Mouse (Mus musculus) hindbrain, embryonic 14.5 days (tissue): Measurements from ENCODE around the gene Surf2. TPM values are rescaled to one million over a fixed set of nuclear protein-coding genes. Genes with fewer than 3 reads are reported as not detected.

Experiments
- polyA plus RNA-seq: library from polyadenylated mRNA; unstranded; fragments of >200 nt; fragmentation: Nextera tagmentation; extraction: Ambion mirVana; gene quantifications from 2 replicates; pipeline ENCODE4 v1.2.1, GENCODE M21; 2014

Gene Surf2
- polyA plus RNA-seq, 1 experiment from 2014 or later = 44.1 TPM

Other genes starting within 250 kb of the Surf2 start
- gene Lcn4, start 245.1 kb upstream of the Surf2 start, polyA plus RNA-seq = not detected in 2 replicates
- not detected in 2 replicates for gene Abo, start 51.4 kb upstream of the Surf2 start, polyA plus RNA-seq
- 15.1 and 15.9 TPM in 2 replicates for gene Surf6, start 13.5 kb upstream of the Surf2 start, polyA plus RNA-seq
- gene Med22, start 5.7 kb upstream of the Surf2 start, polyA plus RNA-seq = 113 TPM in 2 replicates
- 439 and 494 TPM in 2 replicates for gene Rpl7a, start 5.6 kb upstream of the Surf2 start, polyA plus RNA-seq
- gene Surf1, start 163 bp downstream of the Surf2 start, polyA plus RNA-seq = 80.3 and 86.9 TPM in 2 replicates
- gene Surf4, start 17.6 kb downstream of the Surf2 start, polyA plus RNA-seq = 109 and 117 TPM in 2 replicates
- gene Stkld1, start 17.7 kb downstream of the Surf2 start, polyA plus RNA-seq = 0.16 TPM in 1 of 2 replicates, not detected in the other
- 32.6 and 35.8 TPM in 2 replicates for gene Rexo4, start 48.0 kb downstream of the Surf2 start, polyA plus RNA-seq
- 0.11 TPM in 1 of 2 replicates, not detected in the other for gene Adamts13, start 57.0 kb downstream of the Surf2 start, polyA plus RNA-seq
- 72.7 and 83.7 TPM in 2 replicates for gene Cacfd1, start 93.6 kb downstream of the Surf2 start, polyA plus RNA-seq
- gene Slc2a6, start 111.6 kb downstream of the Surf2 start, polyA plus RNA-seq = 10.1 and 10.8 TPM in 2 replicates
- 0.32 TPM in 1 of 2 replicates, not detected in the other for gene Mymk, start 155.8 kb downstream of the Surf2 start, polyA plus RNA-seq
- gene Adamtsl2, start 163.0 kb downstream of the Surf2 start, polyA plus RNA-seq = 9.1 and 10.0 TPM in 2 replicates
- 7.9 and 9.4 TPM in 2 replicates for gene Fam163b, start 226.1 kb downstream of the Surf2 start, polyA plus RNA-seq
- 2.3 and 3.7 TPM in 2 replicates for gene Dbh, start 248.9 kb downstream of the Surf2 start, polyA plus RNA-seq